Mouse (Mus musculus) bone marrow, adult 2 months (tissue): ENCODE data around the gene Ntng2.

Experiments used
- CTCF ChIP-seq: fragments of 200-500 bp; IDR thresholded peaks from 2 replicates; pipeline ENCODE4 v1.5.1; 2011; ENCODE audit warnings: low read length, control low read depth; ENCODE audit not compliant: control insufficient read depth, insufficient read depth
- POLR2A ChIP-seq: fragments of 200-500 bp; IDR thresholded peaks from 2 replicates; pipeline ENCODE4 v1.6.1; 2011; ENCODE audit warnings: low read depth, mild to moderate bottlenecking, control low read depth, low read length, borderline replicate concordance; ENCODE audit not compliant: control insufficient read depth

DNA sequence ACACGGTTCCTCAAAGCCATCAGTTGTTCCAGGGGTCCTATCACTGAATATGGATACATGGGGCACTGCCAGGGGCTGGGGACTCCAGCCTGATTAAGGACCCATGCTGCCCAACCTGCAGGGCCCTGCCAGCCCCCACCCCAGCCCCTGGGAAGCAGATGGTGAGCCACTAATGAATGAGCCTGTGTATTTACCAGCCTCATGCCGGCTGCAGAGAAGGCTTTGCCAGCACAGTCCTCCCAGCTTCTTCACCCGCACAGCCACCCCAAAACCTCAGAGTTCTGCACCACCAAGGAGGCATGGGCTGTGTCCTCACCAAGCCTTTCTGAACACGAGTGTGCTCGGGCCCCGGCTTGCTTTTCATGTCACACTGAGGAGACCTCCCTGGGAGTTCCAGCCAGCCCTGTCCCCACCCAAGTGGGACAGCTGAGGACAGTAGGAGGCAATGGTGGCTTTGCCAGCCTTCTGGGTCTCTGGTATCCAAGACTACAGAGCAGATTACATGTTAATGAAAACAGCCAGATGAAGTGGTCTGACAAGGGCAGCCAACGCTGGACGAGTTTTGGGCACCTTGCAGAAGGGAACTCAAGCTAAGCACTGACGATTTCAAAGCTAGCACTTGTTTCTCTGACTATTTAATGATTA, 22.5 kb downstream of the Ntng2 start:
- TF ChIP-seq CTCF (no peak), POLR2A (no peak)
